Mouse (Mus musculus): Measurements from ENCODE around the gene Notch3.

Notch3 gene

DNA sequence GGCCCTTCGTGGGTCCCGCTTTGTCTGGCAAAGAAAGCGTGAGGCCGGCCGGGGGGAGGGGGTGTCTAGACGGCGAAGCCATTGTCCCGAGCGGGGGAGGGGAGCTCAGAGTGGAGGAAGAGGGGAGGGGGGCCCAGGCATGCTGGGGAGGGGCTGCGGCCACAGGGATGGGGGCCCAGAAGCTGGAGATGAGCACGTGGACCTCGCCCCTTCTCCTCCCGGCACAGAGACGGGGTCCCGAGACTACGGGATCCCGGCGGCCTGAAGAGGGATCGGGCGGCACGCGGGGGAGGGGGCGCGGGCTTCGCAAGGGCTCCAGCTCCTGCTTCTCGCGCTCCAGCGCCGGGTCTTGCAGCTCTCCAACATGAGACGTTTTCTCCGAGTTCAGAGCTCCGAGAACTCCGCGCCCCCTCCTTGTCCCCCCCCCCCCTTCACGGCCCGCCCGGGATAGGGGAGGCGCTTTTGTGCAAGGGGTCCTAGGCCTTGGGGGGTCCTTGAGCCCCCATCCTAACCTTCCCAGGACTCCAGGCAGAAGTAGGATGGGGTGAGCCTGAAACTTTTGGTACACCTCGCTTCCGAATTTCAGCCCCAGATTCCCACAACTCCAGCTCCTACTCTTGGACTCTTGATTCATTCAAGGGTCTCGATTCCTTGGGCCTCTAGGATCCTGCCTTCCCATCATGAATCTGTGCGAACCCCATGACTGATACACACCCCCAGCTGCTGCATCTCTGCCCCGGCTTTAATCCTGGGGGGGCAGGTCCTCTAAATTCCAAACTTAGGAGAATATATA lies 653 bp downstream of the Notch3 start:
- DNase-seq (ENCODE audit: low read depth, low spot score): no peak

DNA sequence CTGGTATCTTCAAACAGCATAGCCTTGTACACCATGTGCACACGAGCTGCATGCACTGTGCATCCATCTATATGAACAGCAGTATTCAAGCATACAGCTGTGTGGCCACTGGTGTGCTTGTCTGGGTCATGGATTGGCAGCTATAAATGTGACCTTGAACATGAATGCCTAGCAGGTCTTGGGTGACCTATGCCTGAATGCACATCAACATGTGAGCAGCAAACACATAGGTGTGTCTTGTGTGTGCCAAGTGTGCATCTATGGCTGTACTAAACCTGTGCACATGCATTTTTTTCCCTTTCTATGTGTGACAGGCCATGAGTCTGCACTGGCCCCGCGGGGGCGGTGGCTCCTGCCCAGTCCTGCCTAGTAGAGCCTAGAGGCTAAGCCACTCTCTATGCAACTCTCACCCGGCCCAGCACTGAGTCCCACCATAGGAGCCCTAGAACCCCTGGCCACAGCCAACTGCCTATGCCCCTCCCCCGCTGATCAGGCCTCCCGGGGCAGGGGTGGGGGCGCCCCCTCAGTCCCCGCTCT lies 1.3 kb downstream of the Notch3 start:
- DNase-seq (ENCODE audit: low read depth, low spot score): no peak

DNA sequence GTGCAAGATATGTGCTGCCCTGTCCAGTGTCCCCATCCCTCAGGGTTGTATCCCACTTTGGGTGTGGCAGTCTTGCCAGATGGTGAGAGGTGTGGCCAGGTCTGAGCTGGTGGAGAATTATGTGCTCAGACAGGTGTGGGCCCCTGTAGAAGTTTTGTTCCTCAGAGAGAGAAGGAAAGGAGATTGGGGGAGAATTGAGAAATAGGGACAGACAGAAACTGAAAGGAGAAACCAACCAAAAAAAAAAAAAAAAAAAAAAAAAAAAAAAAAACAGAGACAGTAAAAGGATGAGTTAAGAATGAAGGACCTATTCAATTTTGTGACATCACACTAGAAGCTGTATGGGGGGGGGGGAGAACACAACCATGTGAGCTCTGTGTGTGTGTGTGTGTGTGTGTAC lies 1.9 kb downstream of the Notch3 start:
- no peak for DNase-seq (ENCODE audit: low read depth, low spot score)

DNA sequence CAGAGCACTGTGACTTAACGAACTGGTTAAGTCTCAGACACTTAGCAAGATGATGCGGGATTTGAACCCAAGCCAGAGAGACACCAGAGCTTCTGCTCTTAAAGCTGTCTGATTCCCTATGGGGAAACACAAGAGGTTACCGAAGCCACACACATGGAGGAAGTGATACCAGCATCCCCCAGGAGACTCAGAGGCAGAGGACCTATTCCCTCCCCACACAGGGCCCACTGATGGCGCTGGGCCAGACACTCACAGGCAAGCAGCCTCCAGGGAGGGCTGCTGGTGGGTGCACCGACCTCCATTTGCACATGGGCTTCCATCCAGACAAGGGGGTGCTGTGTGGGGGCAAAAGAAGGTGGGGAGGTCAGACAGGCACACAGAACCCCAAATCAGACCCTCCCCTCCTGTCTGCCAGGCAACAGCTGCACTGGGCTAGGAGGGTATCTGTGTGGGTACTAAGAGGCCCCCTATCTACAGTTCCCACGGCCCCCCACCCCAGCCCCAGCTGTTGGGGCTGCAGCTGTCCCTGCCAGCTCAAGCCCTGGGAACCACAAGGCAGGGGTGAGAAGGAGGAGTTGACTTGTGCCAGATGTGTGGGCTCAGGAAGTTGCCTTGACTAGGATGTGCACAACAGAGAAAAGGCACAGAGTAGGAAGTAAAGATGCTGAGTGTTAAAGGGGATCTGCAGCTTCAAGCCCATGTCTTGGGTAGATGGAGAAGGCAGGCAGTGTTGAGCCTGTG lies 2.6 kb downstream of the Notch3 start:
- DNase-seq (ENCODE audit: low read depth, low spot score): peak; percentile 38

DNA sequence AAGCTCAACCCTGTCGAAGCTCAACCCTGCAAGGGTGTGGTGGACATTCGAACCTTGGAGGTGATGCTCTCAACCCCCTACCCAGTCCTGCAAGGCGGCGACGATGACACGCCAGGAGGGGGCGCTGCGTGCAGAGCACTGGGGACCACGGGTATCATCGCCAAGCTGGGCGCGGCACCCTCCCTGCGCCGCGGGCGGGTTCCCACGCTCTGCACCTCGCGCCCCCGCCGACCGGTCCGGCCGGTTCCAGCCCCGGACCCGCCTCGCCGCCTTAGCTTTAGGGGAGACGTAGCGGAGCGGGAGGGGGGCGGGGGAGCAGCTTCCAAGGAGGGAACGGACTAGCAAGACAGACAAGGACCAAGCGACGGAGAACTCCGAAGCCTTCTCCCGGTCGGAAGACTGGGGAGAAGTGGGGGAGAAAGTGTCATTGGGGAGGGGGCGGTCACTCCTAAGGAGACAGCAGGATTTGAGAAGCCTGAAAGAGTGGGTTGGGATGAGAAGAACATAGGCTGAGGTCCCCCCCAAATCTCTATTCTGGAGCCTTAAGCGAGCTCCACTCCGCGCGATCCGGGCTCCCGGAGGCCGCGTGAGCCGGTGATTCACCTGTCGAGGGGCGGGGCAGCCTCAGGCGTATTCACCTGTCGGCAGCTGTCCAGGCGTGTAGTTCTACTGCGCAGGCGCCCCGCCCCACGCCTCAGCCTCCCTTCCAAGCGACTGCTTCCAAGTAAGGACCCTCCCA lies 4.4 kb downstream of the Notch3 start:
- no peak for DNase-seq (ENCODE audit: low read depth, low spot score)

DNA sequence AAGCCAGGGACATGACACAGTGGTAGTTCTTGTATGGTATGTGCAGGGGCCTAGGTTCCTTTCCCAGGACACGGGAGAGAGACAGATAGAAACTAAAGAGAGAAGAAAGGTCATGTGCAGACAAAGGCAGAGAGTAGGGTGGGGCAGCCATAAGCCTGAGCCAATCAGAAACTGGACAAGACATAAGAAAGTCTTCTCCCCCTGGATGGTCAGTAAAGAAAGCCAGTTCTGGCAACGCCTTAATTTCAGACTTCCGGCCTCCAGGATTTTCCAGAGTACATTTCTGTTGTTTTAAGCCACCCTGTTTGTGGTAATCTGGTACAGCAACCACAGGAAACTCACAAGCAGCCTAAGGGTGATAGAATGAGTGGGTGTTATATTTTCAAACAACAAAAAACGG lies 5.8 kb downstream of the Notch3 start:
- no peak for DNase-seq (ENCODE audit: low read depth, low spot score)

DNA sequence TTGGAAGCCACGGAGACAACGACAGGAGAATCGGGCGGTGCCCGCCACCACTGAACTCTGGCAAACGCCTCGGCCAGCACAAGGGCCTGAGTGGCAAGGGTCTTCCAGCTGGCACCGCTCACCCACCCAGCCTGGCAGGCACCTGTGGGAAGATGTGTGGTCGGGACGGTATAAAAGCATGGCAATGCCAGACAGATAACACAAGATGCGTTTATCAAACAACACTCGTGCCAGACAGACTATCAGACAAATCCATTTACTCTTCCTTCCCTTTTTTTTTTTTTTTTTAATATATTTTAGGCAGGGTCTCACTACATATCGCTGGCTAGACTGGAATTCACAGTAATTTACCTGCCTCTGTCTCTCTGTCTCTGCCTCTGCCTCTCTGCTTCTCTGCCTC lies 7.8 kb downstream of the Notch3 start:
- no peak for DNase-seq (ENCODE audit: low read depth, low spot score)

DNA sequence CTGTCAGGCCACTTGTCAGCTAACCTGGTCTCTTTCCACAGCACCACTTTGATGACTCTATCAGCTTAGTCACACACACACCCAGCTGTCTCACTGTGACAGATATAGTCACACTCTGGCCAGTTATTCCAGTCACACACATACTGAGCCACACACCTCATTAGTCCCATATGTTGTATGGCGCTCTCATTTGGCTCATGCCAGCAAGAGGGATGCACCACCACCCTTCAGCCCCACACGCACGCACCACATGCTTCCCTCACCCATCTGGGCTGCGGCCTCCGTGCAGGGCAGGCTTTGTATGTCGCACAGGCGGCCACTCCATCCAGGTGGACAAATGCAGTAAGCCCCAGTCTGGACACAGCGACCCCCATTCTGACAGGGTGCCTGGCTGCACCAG lies 19.9 kb downstream of the Notch3 start:
- DNase-seq (ENCODE audit: low read depth, low spot score): no peak

DNA sequence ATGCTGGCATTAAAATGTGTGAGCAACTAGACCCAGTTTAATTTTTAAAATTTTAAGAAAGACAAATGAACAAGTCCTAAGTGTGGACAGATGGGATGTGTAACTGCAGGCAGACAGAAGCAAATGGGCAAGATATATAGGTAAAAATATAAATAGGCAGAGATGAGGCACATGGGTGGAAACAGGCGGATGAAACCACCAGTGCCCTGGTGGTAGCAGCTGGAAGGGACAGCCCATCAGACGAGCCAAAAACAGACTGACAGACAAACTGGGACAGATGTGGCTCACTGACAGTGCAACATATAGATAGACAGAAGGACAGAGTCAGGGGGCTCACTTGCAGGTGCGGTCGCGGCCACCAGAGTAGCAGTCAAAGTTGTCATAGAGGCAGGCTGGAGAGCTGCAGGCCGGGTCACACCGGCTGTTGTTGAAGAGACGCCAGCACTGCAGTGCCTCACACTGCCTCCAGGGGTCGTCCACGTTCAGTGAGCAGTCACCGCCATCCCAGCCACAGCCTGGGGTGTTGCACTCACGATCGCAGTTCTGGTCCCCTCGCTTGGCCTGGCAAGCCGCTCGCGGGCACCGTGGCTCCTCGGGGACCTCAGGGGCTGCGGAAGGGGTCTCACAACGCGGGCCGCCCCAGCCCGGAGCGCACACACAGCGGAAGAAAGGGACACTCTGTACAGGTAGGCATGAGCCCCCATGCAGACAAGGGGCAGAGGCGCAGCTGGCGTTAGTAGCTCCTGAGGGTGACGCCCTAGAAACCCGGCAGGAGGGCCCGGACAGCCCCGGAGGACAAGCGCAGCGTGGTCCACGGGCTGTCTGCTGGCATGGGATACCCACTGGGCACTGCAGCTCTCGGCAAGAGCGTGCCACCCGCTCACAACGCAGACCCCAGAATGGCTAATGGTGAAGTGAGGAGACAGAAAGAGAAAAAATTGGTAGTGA lies 23.5 kb downstream of the Notch3 start:
- peak; percentile 70 for DNase-seq (ENCODE audit: low read depth, low spot score)

DNA sequence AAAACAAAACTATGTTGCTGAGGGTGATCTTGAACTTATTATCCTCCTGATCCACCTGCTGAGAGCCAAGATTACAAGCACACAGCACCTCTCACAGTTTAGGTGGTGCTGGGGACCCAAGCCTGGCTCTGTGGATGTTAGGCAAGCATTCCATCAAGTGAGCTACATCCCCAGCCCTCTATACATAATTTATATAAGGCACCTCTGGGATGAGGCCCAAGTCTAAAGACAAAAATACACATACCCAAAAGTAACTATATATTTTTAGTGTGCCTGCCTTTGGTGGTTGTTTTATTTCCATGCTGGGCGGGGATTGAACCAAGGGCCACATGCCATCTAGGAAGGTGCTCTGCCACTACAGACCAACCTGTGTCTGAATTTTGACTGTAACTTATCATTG lies 24.4 kb downstream of the Notch3 start:
- no peak for DNase-seq (ENCODE audit: low read depth, low spot score)

DNA sequence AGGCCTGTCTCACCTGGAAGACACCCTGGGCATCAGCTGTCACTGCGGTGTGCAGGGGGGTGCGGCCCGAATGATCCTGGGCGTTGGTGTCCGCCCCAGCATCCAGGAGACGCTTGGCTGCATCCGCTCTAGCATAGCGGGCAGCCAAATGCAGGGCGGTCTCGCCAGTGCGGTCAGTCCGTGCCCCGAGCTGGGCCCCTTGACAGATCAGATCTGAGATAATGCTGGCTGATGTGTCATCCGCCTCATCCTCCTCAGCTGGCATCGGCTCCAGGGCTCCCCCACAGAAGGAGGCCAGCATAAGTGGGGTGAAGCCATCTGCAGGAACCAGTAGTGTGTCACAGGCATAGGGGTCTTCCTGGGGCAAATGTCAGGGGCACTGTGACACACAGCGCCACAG lies 33.3 kb downstream of the Notch3 start:
- DNase-seq (ENCODE audit: low read depth, low spot score): no peak

DNA sequence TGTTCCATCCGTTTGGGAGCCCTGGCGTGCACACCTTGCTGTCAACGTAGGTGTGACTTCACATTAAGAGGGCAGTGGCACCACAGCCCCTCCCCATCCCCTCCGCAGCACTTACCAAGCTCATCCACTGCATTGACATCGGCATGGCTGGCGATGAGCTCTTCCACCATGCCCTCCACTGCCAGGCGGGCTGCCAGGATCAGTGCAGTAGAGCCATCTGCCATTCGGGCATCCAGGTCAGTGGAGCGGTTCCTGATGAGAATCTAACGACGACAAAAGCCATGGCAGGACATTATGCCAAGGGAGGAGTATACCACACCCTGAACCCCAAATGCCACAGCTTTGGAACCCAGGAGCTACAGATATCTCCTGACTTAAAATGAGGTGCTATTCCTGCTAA lies 34.6 kb downstream of the Notch3 start:
- DNase-seq (ENCODE audit: low read depth, low spot score): no peak

DNA sequence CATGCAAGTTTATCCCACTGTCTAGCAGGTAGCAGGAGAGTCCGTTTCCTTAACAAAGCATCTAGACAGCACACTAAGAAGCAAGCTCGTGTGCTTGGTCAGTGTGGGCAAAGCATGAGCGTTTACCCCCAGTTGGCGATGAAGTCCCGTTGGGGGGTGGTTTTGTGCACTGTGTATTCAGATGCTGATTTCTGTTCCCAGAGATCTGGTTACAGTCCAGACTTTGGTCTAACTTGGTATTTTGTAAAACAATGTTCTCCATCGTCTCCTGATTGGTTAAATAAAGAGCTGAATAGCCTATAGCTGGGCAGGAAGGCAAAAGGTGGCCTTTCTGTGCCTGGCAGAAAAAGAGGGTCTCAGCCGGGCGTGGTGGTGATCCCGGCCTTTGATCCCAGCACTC lies 36.1 kb downstream of the Notch3 start:
- DNase-seq (ENCODE audit: low read depth, low spot score): no peak

DNA sequence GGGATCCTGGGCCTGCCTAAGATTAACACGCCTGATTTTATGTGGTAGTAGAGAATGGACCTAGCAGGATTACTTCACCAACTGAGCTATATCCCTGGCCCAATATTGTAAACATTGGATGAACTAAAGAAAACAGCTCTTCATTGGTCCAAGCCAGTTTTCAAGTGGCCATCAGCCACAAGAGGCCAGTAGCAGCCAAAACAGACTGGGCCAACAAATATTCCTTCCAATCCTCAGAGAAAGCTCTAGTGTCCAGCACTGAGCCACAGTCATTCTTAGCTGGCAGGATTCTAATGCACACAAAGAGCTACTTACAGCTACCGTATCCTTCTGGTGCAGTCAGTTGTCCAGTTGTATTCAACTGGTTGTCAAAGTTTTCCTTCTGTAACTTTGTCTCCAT lies 39.5 kb downstream of the Notch3 start:
- no peak for DNase-seq (ENCODE audit: low read depth, low spot score)

DNA sequence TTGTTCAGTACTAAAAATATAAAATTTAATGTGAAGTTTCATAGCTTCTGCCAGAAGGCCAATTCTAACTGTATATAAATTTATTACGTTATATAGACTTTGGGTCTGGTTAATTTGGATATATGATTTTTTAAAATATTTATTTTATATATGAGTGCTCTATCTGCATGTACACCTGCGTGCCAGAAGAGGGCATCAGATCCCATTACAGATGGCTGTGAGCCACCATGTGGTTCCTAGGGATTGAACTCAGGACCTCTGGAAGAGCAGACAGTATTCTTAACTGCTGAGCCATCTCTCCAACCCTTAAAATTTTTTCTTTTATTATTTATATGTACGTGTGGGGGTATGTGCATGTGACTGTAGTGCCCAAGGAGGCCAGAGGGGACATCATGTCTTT lies 41.2 kb downstream of the Notch3 start:
- no peak for DNase-seq (ENCODE audit: low read depth, low spot score)

DNA sequence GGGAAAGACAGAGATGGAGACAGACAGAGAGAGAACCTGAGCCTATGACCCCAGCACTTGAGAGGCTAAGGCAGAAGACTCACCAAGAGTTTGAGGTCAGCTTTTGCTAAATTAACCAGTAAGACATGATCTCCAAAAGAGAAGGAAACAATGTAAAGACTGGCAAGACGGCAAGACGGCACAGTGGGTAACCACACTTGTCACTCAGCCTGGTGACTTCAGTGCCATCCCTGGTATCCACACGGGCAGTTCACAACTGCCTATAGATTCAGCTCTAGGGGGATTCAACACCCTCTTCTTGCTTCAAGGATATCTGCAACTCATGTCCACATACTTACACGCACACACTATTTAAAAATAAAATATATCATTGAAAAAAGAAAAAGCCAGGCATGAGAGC lies 43.1 kb downstream of the Notch3 start:
- DNase-seq (ENCODE audit: low read depth, low spot score): no peak

DNA sequence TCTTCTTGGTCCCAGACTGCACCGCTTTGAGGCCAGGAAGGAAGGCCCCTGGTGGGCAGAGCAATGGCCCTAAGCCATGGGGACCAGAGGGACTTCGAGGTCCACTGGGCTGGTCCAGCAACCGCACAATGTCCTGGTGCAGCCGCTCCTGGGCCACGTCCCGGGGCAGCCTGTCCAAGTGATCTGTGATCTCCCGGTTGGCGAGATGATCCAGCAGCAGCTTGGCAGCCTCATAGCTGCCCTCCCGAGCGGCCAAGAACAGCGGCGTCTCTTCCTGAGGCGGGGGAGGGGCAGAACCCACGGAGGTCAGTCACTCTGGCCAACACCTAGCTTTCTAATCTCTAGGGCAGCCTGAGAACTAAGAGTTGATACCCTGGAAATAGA lies 44.1 kb downstream of the Notch3 start:
- DNase-seq (ENCODE audit: low read depth, low spot score): peak; percentile 72

DNA sequence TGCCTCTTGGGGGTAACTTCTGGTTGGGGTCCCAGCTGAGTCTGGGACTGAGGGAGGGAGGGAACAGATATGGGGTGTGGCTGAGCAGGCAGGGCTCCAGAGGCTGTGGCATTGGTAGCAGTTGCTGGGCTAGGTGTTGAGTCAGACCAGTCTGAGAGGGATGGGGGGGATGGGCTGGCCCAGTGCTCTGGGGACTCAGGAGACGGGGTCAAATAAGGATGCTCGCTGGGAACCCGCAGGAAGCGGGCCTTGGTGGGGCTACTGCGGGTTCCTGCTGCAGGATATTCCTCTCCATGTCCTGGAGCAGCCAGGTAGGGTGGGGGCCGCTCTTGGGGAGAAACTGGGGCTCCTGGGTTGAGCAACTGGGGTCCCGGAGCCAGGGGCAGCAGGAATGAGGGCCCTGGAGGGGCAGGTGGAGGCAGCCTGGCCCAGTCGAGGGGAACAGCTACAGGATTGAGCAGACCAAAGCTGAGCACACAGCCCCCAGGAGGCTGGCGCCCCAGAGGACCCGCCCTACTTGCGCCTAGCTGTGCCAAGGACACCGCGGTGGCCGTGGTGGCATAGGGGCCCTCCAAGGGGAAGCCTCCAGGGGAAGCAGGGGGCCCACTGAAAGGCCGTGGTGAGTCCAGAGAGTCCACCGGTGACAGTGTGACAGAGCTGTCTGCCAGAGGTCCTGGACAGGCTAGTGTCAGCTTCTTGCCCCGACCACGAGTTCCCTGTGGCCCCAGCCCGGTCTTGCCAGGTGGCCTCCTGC lies 44.6 kb downstream of the Notch3 start:
- no peak for DNase-seq (ENCODE audit: low read depth, low spot score)

DNA sequence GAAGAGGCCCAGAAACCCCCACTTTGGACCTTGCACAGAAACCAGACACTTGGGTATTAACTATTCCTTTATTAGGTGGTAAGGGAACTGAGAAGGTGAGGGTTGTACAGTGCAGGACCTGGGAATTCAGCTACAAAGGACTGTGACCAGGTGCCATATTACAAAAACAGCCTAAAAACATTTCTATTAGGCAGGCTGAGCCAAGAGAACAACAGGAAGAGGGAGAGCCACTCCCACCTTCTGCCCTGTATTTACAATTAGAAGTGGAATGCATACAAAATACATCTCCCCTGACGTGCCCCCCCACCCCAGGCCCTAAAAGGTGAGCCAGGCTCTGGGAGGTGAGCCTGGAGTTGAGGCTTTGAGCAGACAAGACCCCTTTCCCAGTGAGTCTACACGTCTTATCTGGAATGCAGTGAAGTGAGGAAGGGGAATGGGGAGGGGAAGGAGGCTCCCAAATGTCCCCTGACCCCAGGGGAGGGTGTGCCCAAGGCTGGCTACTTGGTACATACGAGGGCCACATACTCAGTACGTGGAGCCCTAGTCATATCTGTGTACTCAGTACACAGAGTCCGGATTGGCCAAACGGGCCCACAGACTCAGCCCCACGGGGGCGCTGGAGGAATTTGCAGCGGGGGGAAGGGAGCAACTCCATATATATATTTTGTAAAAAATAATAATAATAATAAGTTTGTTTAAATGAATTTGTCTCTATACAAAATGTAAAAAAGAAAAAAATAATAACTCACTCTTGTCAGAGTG lies 45.7 kb downstream of the Notch3 start:
- no peak for DNase-seq (ENCODE audit: low read depth, low spot score)

DNA sequence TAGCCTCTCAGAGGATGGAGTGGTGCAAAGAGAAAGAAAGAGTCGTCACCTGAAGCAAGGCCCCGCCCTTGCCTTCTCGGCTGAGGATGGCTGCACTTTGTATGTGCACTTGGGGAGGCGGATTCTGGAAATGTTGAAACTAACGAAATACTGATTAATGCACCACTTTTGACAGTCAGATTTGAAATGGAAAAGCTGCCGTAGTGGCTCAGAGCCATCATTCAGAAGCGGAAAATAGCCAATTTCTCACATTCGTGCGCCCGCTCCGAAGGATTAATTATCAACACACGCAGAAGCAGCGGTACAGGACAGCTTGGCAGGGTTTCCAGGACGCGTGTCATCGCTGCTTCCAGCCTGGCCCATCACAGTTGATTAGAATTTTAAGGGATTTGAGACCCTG lies 47.5 kb downstream of the Notch3 start:
- no peak for DNase-seq (ENCODE audit: low read depth, low spot score)
